18 mouse cellular contexts compared by ENCODE assay signal in the genomic region with DNA sequence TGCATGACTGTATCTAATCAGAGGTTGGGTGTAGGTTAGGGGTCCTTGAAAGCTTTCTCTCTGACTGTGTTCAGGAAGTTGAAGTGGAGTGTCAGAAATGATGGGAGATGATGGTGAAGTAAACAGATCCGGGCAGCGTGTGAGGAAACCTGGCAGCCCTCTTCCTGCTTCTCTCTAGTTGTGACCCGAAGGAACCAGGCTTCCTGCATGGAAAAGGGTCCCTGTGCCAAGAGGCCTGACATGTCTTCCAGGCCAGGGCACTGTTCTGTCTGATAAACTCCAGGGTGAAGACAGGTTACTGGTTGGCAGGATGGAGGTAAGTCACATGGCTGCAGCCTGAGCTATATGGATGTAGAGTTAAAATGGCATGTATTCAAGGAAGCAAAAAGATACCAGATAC. TPM values are rescaled to one million over a fixed set of nuclear protein-coding genes. Genes with fewer than 3 reads are reported as not detected.
DNase-seq lines count a peak whose midpoint lies in the region; ATAC-seq lines count a peak whose summit lies in the region.
"Had no signal": no experiment of that assay in that cellular context is flagged by ENCODE, and none has a peak within 500 bp of the region (broad histone marks: within the 10 kb centered on the region; RNA-seq: fewer than 3 reads in every experiment).

No protein-coding gene starts in this region.

- peak overlapping the region; percentile 80; the same call in 1 of the 2 replicates for H3K27ac ChIP-seq in kidney, embryonic 14.5 days (ENCODE audit: low read depth, low read length)
- H3K27ac ChIP-seq: embryonic facial prominence, embryonic 15.5 days; forebrain, embryonic 15.5 days; heart, embryonic 10.5 days; hindbrain, embryonic 15.5 days had no signal

- peaks cover 11% of the 10 kb centered on the region for H3K36me3 ChIP-seq in kidney, embryonic 14.5 days (ENCODE audit: control insufficient read depth, insufficient read depth, low read length)
- H3K36me3 ChIP-seq: embryonic facial prominence, embryonic 15.5 days; forebrain, embryonic 15.5 days; hindbrain, embryonic 15.5 days had no signal

- peaks cover 88% of the 10 kb centered on the region for H3K4me1 ChIP-seq in kidney, embryonic 14.5 days (ENCODE audit: control insufficient read depth, insufficient read depth, low read length)
- H3K4me1 ChIP-seq: forebrain, embryonic 15.5 days had no signal

- no peak overlapping the region for H3K9ac ChIP-seq in kidney, embryonic 14.5 days (ENCODE audit: low read depth, low read length)
- H3K9ac ChIP-seq: embryonic facial prominence, embryonic 15.5 days; forebrain, embryonic 15.5 days; hindbrain, embryonic 15.5 days had no signal

- H3K27me3 ChIP-seq in kidney, embryonic 14.5 days (ENCODE audit: control insufficient read depth, insufficient read depth, low read length) = no peaks in the 10 kb centered on the region
- H3K27me3 ChIP-seq: embryonic facial prominence, embryonic 15.5 days; forebrain, embryonic 15.5 days had no signal

- no peak for ATAC-seq in kidney, embryonic 14.5 days (ENCODE audit: low FRiP score, low TSS enrichment)
- peak; percentile 41 for ATAC-seq in megakaryocyte progenitor cell, adult 5-6 weeks (replicated peaks; ENCODE audit: poor library complexity)
- ATAC-seq in megakaryocyte-erythroid progenitor cell, adult 5-6 weeks (replicated peaks; ENCODE audit: low FRiP score, low TSS enrichment, poor library complexity, severe bottlenecking) = peak; percentile 70
- ATAC-seq: forebrain, embryonic 15.5 days had no signal

- 78% methylated on average over 3 of the region's 3 CpGs for WGBS in kidney, embryonic 14.5 days

- H3K4me2 ChIP-seq in kidney, embryonic 14.5 days (replicated peaks; ENCODE audit: low read depth, low read length) = no peak overlapping the region
- H3K4me2 ChIP-seq: embryonic facial prominence, embryonic 15.5 days; forebrain, embryonic 15.5 days; hindbrain, embryonic 15.5 days had no signal

- H3K9me3 ChIP-seq in kidney, embryonic 14.5 days (ENCODE audit: control insufficient read depth, low read length) = no peaks in the 10 kb centered on the region; the same call in 1 of the 2 replicates
- H3K9me3 ChIP-seq: embryonic facial prominence, embryonic 15.5 days; forebrain, embryonic 15.5 days; heart, embryonic 10.5 days; hindbrain, embryonic 15.5 days had no signal

- DNase-seq in kidney, postnatal 36 days = no peak
- DNase-seq in kidney, postnatal 14 days = peak; percentile 45
- DNase-seq in kidney, adult 11 months = no peak
- DNase-seq: adrenal gland, adult 8-10 months; cerebellum, adult 11 months; cerebellum, adult 8-10 months; embryo, embryonic 11 days; gastrocnemius, postnatal 36 days; heart, adult 18-20 months; heart, postnatal 14 days had no signal

- H3K4me3 ChIP-seq in kidney, embryonic 14.5 days (ENCODE audit: low read length) = no peak overlapping the region
- H3K4me3 ChIP-seq: embryonic facial prominence, embryonic 15.5 days; erythroblast, embryonic 14.5 days; forebrain, embryonic 15.5 days; heart, embryonic 10.5 days; hindbrain, embryonic 15.5 days had no signal

RNA-seq across cellular contexts. Expression of gene Lhfpl2, which starts 13.3 kb away (rescaled TPM):
- 48.7 and 81.0 TPM in 2 replicates for polyA plus RNA-seq in kidney, embryonic 14.5 days (2014; fragmentation: Nextera tagmentation; extraction: Ambion mirVana)
- 9.3 and 11.0 TPM in 2 replicates for total RNA-seq in megakaryocyte progenitor cell, adult 5-6 weeks (2015)
- total RNA-seq in megakaryocyte progenitor cell, adult 5-6 weeks (2017) = 11.2 and 12.3 TPM in 2 replicates
- 21.4 and 29.7 TPM in 2 replicates for total RNA-seq in megakaryocyte-erythroid progenitor cell, adult 5-6 weeks (2014; fragmentation: Nextera tagmentation)
- total RNA-seq in megakaryocyte-erythroid progenitor cell, adult 5-6 weeks (2017) = 22.9 and 24.2 TPM in 2 replicates
- polyA plus RNA-seq: erythroblast, embryonic 14.5 days had no signal
